Mouse (Mus musculus): ENCODE measurements around the gene Gm28269. TPM values are rescaled to one million over a fixed set of nuclear protein-coding genes. Genes with fewer than 3 reads are reported as not detected.

Gene Gm28269
- total and polyA plus RNA-seq, 2 experiments from 2014 or later, result not detected

DNA sequence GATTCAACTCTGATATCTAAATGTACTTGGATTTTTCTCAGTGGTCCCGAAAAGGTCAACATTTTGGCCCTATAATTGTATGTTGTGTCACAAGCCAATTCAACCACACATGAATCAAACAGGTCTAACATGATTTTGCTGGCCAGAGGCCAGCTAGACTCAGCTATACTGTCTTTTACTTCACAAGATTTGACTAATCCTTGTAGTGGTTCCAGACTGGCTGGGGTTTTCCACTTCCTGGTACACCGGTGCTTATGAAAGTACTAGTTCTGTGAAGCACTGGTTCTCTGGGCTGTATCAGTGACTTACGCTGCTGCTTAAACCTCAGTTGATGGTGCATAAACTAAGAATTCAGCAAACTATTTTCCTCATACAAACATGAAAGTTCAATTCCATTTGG is 49.2 kb downstream of the Gm28269 start:
- no peaks in the 10 kb centered on the region for H3K4me1 ChIP-seq (ENCODE audit: insufficient read depth, low read length)
- no peak for TF ChIP-seq CTCF (IDR thresholded peaks at IDR 0.05)

DNA sequence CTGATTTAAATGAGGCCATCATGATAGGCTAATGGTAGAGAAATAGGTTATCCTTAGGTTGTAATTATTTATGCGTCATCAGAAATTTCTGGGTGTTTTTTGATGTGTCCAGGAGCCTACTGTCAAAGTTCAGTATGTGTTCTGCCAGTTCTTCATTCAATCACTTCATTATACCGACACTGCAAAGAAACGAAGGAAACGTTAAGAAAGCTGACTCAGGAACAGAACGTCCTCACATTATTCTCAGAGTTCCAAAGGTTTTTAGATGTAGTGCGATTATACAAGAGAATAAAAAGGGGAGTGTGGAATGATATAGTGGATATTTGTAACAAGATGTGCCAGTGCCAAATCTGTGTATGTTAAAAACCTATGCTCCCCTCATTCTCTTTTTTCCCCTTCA is 49.7 kb downstream of the Gm28269 start:
- H3K4me3 ChIP-seq (ENCODE audit: low read depth, low read length), result no peak overlapping the region
- H3K27me3 ChIP-seq (ENCODE audit: insufficient read depth, low read length), result no peaks in the 10 kb centered on the region
- TF ChIP-seq CTCF (IDR thresholded peaks at IDR 0.05), result no peak
- no peaks in the 10 kb centered on the region for H3K9me3 ChIP-seq (ENCODE audit: low read length)
- no peak overlapping the region for H3K27ac ChIP-seq (ENCODE audit: low read depth, low read length)
- H3K9ac ChIP-seq (replicated peaks; ENCODE audit: low read length, poor library complexity, severe bottlenecking), result no peak overlapping the region
- no peak overlapping the region for H3K4me2 ChIP-seq (ENCODE audit: low read depth, low read length, poor library complexity, severe bottlenecking)
- no peaks in the 10 kb centered on the region for H3K36me3 ChIP-seq (ENCODE audit: insufficient read depth, low read length)
- DNase-seq (ENCODE audit: low spot score), result no peak
- H3K4me1 ChIP-seq (ENCODE audit: insufficient read depth, low read length), result no peaks in the 10 kb centered on the region
- no peak for ATAC-seq (ENCODE audit: low FRiP score)
- 75% methylated on average over 6 of the region's 6 CpGs for WGBS

More for the DNA sequence above, 49.2 kb downstream of the Gm28269 start:
- WGBS, result 89% methylated on average over 3 of the region's 3 CpGs
- no peak overlapping the region for H3K9ac ChIP-seq (replicated peaks; ENCODE audit: low read length, poor library complexity, severe bottlenecking)
- no peak overlapping the region for H3K4me3 ChIP-seq (ENCODE audit: low read depth, low read length)
- DNase-seq (ENCODE audit: low spot score) (no peak), ATAC-seq (ENCODE audit: low FRiP score) (no peak)
- H3K9me3 ChIP-seq (ENCODE audit: low read length), result no peaks in the 10 kb centered on the region
- no peaks in the 10 kb centered on the region for H3K36me3 ChIP-seq (ENCODE audit: insufficient read depth, low read length)
- H3K27ac ChIP-seq (ENCODE audit: low read depth, low read length), result no peak overlapping the region
- H3K4me2 ChIP-seq (ENCODE audit: low read depth, low read length, poor library complexity, severe bottlenecking), result no peak overlapping the region
- no peaks in the 10 kb centered on the region for H3K27me3 ChIP-seq (ENCODE audit: insufficient read depth, low read length)

Other genes with a start within 250 kb of the Gm28269 start
- gene Slc6a14, start 30.2 kb downstream of the Gm28269 start, total RNA-seq (2014; rRNA removed), result 0.05 and 0.09 TPM in 2 replicates
- 0.06 and 0.07 TPM in 2 replicates for gene Slc6a14, start 30.2 kb downstream of the Gm28269 start, polyA plus RNA-seq (2015; fragmentation: Nextera tagmentation; extraction: Ambion mirVana)

All from midbrain, postnatal 0 days (tissue).